Mouse (Mus musculus) liver, adult 2 months (tissue): ENCODE measurements around the gene Ppp1r9a.

Experiments used
- CTCF ChIP-seq: fragments of 200-500 bp; IDR thresholded peaks from 2 replicates; pipeline ENCODE4 v1.5.1; 2011; ENCODE audit warnings: low read depth, low read length, control low read depth
- POLR2A ChIP-seq: fragments of 200-500 bp; IDR thresholded peaks from 2 replicates; pipeline ENCODE4 v1.6.1; 2011; ENCODE audit warnings: low read length, control low read depth; ENCODE audit not compliant: insufficient read depth; ENCODE audit errors: extremely low read depth

GRCm38 (mm10) chr6:5083957-5084356 lies 181.2 kb downstream of the Ppp1r9a start:
- TF ChIP-seq POLR2A, result no peak
- TF ChIP-seq CTCF, result no peak
